Mouse (Mus musculus) bone marrow macrophage, adult 2 months (primary cell): Measurements from ENCODE around the gene Dbi.

Experiments
- CTCF ChIP-seq: IDR thresholded peaks from 2 replicates; pipeline ENCODE4 v1.5.1; 2012; ENCODE audit warnings: low read depth, mild to moderate bottlenecking, low read length, moderate library complexity
- POLR2A ChIP-seq: IDR thresholded peaks from 2 replicates; pipeline ENCODE4 v1.6.1; 2012; ENCODE audit warnings: mild to moderate bottlenecking, low read depth, low read length, borderline replicate concordance

- TF ChIP-seq POLR2A = no peak
- no peak for TF ChIP-seq CTCF
Measured at GRCm38 (mm10) chr1:120089180-120089579, 31.7 kb downstream of the Dbi start.
